Mouse (Mus musculus) cortical plate, adult 2 months (tissue): ENCODE results near the gene Rac1. TPM values are rescaled to one million over a fixed set of nuclear protein-coding genes. Genes with fewer than 3 reads are reported as not detected.
A peak's percentile ranks its signal among the peaks of the same experiment; 100 is the strongest.
"Not testable (repeated sequence)": the region's sequence is repeated elsewhere in the genome, so short reads cannot be mapped to it uniquely, and the experiment has no call there.

Source experiments
- H3K27ac ChIP-seq: fragments of 200-500 bp; 2 replicates; pipeline ENCODE4 v1.5.1; 2012; ENCODE audit warnings: low read length, control low read depth, inconsistent platforms; ENCODE audit not compliant: insufficient read depth
- H3K4me1 ChIP-seq: fragments of 200-500 bp; 2 replicates; pipeline ENCODE4 v1.6.1; 2011; ENCODE audit warnings: low read length; ENCODE audit not compliant: control insufficient read depth, insufficient read depth
- H3K4me3 ChIP-seq: fragments of 200-500 bp; 2 replicates; pipeline ENCODE4 v1.5.1; 2011; ENCODE audit warnings: mild to moderate bottlenecking, low read length, control low read depth; ENCODE audit not compliant: insufficient read depth
- CTCF ChIP-seq: fragments of 200-500 bp; IDR thresholded peaks from 2 replicates; pipeline ENCODE4 v1.5.1; 2011; ENCODE audit warnings: mild to moderate bottlenecking, control low read depth, low read length; ENCODE audit not compliant: insufficient read depth; ENCODE audit errors: extremely low read depth
- POLR2A ChIP-seq: fragments of 200-500 bp; IDR thresholded peaks from 2 replicates; pipeline ENCODE4 v1.6.1; 2011; ENCODE audit warnings: mild to moderate bottlenecking, low read length, control low read depth; ENCODE audit not compliant: insufficient read depth; ENCODE audit errors: extremely low read depth
- polyA plus RNA-seq: library from polyadenylated mRNA; depleted of rRNA; stranded (reverse); fragments of >200 nt; gene quantifications from 2 replicates; pipeline ENCODE4 v1.2.3, GENCODE M21; 2012

Rac1 gene
- polyA plus RNA-seq, 1 experiment = 529 TPM

- no peak overlapping the region for H3K27ac ChIP-seq
- H3K4me3 ChIP-seq = no peak overlapping the region
- peaks cover 4% of the 10 kb centered on the region; the same call in 1 of the 2 replicates for H3K4me1 ChIP-seq
- TF ChIP-seq CTCF = no peak
- no peak for TF ChIP-seq POLR2A
Observed at GRCm38 (mm10) chr5:143558731-143559130, 30.9 kb upstream of the Rac1 start.

- H3K27ac ChIP-seq = no peak overlapping the region
- TF ChIP-seq POLR2A = no peak
- no peak for TF ChIP-seq CTCF
- no peak overlapping the region for H3K4me3 ChIP-seq
- peaks cover 9% of the 10 kb centered on the region for H3K4me1 ChIP-seq
Observed at GRCm38 (mm10) chr5:143555233-143555632, 27.4 kb upstream of the Rac1 start.

GRCm38 (mm10) chr5:143552911-143553310, 25.1 kb upstream of the Rac1 start:
- no peak for TF ChIP-seq CTCF
- TF ChIP-seq POLR2A = no peak
- 0 out of 2 replicates have a peak overlapping the region, but pooled peaks have one; percentile 14 for H3K27ac ChIP-seq
- H3K4me1 ChIP-seq = peaks cover 12% of the 10 kb centered on the region
- no peak overlapping the region for H3K4me3 ChIP-seq

GRCm38 (mm10) chr5:143548922-143549321, 21.1 kb upstream of the Rac1 start:
- Histone ChIP-seq H3K4me1 (peaks cover 12% of the 10 kb centered on the region), H3K4me3 (peak overlapping the region; percentile 96)
- H3K27ac ChIP-seq = not testable (repeated sequence)

GRCm38 (mm10) chr5:143548401-143548846, 20.6 kb upstream of the Rac1 start:
- no peak overlapping the region for H3K27ac ChIP-seq
- peak overlapping the region; percentile 96 for H3K4me3 ChIP-seq
- peaks cover 12% of the 10 kb centered on the region for H3K4me1 ChIP-seq
- TF ChIP-seq CTCF (peak; percentile 69), POLR2A (peak; percentile 53; the same call in 1 of the 2 replicates)

- Histone ChIP-seq H3K27ac (no peak overlapping the region), H3K4me1 (peaks cover 12% of the 10 kb centered on the region), H3K4me3 (no peak overlapping the region)
- TF ChIP-seq POLR2A (no peak), CTCF (no peak)
Observed at GRCm38 (mm10) chr5:143547866-143548265, 20.0 kb upstream of the Rac1 start.

- Histone ChIP-seq H3K4me3 (no peak overlapping the region), H3K27ac (no peak overlapping the region), H3K4me1 (peaks cover 10% of the 10 kb centered on the region)
- TF ChIP-seq POLR2A (no peak), CTCF (peak; percentile 98)
Observed at GRCm38 (mm10) chr5:143547384-143547783, 19.5 kb upstream of the Rac1 start.

- H3K4me1 ChIP-seq = no peaks in the 10 kb centered on the region
- no peak for TF ChIP-seq CTCF
- no peak for TF ChIP-seq POLR2A
- no peak overlapping the region for H3K4me3 ChIP-seq
Observed at GRCm38 (mm10) chr5:143539111-143539510, 11.3 kb upstream of the Rac1 start.

GRCm38 (mm10) chr5:143537022-143537421, 9.2 kb upstream of the Rac1 start:
- Histone ChIP-seq H3K4me3 (no peak overlapping the region), H3K27ac (no peak overlapping the region), H3K4me1 (no peaks in the 10 kb centered on the region)
- no peak for TF ChIP-seq CTCF
- no peak for TF ChIP-seq POLR2A

More at GRCm38 (mm10) chr5:143539111-143539510, 11.3 kb upstream of the Rac1 start:
- no peak overlapping the region for H3K27ac ChIP-seq

- no peak for TF ChIP-seq POLR2A
- no peak for TF ChIP-seq CTCF
- Histone ChIP-seq H3K4me1 (no peaks in the 10 kb centered on the region), H3K4me3 (no peak overlapping the region), H3K27ac (no peak overlapping the region)
Observed at GRCm38 (mm10) chr5:143534922-143535321, 7.1 kb upstream of the Rac1 start.

GRCm38 (mm10) chr5:143530715-143531114, 2.9 kb upstream of the Rac1 start:
- Histone ChIP-seq H3K27ac (no peak overlapping the region), H3K4me1 (peaks cover 4% of the 10 kb centered on the region), H3K4me3 (no peak overlapping the region)
- TF ChIP-seq CTCF (no peak), POLR2A (no peak)
